Mouse (Mus musculus) heart, embryonic 14.5 days (tissue): ENCODE measurements at regions not wholly inside any gene's neighbourhood (a gene's known extent, or its start where the extent isn't known, plus 50 kb on each side); places are given as distances from the start of the nearest gene placed in this dataset.

ENCODE experiments used
- ATAC-seq: fragments of 200-750 bp; cut with Nextera tagmentation; 2 replicates; pipeline ENCODE4 v1.8.0; 2017; ENCODE audit warnings: low read depth, moderate TSS enrichment; ENCODE audit not compliant: insufficient number of reproducible peaks, insufficient read depth, low FRiP score
- H3K27ac ChIP-seq, 2 experiments: fragments of 200-500 bp in 1 of 2; fragments of 300-500 bp in 1 of 2; sonication (generic) in 1 of 2; replicated peaks in 1 of 2; 2 replicates each; pipeline ENCODE4 v1.5.1; 2012 to 2014; ENCODE audit warnings: low read depth in 2 of 2, low read length in 2 of 2, control low read depth in 1 of 2, mild to moderate bottlenecking in 1 of 2, mixed read lengths in 1 of 2; ENCODE audit not compliant: control insufficient read depth in 1 of 2, insufficient read depth in 1 of 2
- H3K27me3 ChIP-seq: fragments of 300-500 bp; sonication (generic); 2 replicates; pipeline ENCODE4 v1.6.1; 2014; ENCODE audit warnings: mild to moderate bottlenecking, low read length, control low read depth; ENCODE audit not compliant: control insufficient read depth, insufficient read depth
- H3K36me3 ChIP-seq: fragments of 300-500 bp; sonication (generic); 2 replicates; pipeline ENCODE4 v1.6.1; 2014; ENCODE audit warnings: mild to moderate bottlenecking, control low read depth, low read length, mixed read lengths; ENCODE audit not compliant: control insufficient read depth, insufficient read depth
- H3K4me1 ChIP-seq, 2 experiments: fragments of 200-500 bp in 1 of 2; fragments of 300-500 bp in 1 of 2; sonication (generic) in 1 of 2; 2 replicates each; pipeline ENCODE4 v1.6.1; 2012 to 2014; ENCODE audit warnings: low read length in 2 of 2, control low read depth in 1 of 2, mixed read lengths in 1 of 2; ENCODE audit not compliant: control insufficient read depth in 2 of 2, insufficient read depth in 2 of 2
- H3K4me2 ChIP-seq: fragments of 300-500 bp; sonication (generic); 2 replicates; pipeline ENCODE4 v1.6.1; 2014; ENCODE audit warnings: mild to moderate bottlenecking, low read length
- H3K4me3 ChIP-seq, 2 experiments: fragments of 200-500 bp in 1 of 2; fragments of 300-500 bp in 1 of 2; sonication (generic) in 1 of 2; 2 replicates each; pipeline ENCODE4 v1.5.1; 2012 to 2014; ENCODE audit warnings: low read length in 2 of 2, mild to moderate bottlenecking in 2 of 2, control low read depth in 1 of 2, low read depth in 1 of 2, moderate library complexity in 1 of 2; ENCODE audit not compliant: control insufficient read depth in 1 of 2, insufficient read depth in 1 of 2
- H3K9ac ChIP-seq: fragments of 300-500 bp; sonication (generic); 2 replicates; pipeline ENCODE4 v1.6.1; 2014; ENCODE audit warnings: mild to moderate bottlenecking, low read length
- H3K9me3 ChIP-seq: fragments of 300-500 bp; sonication (generic); 2 replicates; pipeline ENCODE4 v1.6.1; 2016; ENCODE audit warnings: low read length, control low read depth; ENCODE audit not compliant: control insufficient read depth
- WGBS: fragments of 180-500 bp; shearing (Covaris S2); extraction: QIAGEN DNeasy Blood & Tissue Kit; methylation state at CpG from one replicate; pipeline ENCODE4 v1.1.7; 2014; 5-methylcytosine and 5-hydroxymethylcytosine counted together

GRCm38 (mm10) chr2:46394161-46394560 is 1277.0 kb upstream of the Zeb2 start:
- Histone ChIP-seq H3K9me3 (0 out of 2 replicates have a peak, but pooled peaks cover under 1% of the 10 kb centered on the region), H3K36me3 (no peaks in the 10 kb centered on the region), H3K27ac (no peak overlapping the region), H3K9ac (no peak overlapping the region), H3K4me1 (no peaks in the 10 kb centered on the region), H3K4me3 (no peak overlapping the region), H3K4me2 (no peak overlapping the region), H3K27me3 (no peaks in the 10 kb centered on the region)
- ATAC-seq = no peak
- WGBS = 68% methylated on average over 2 of the region's 2 CpGs

GRCm38 (mm10) chr2:46372847-46373461 is 1255.8 kb upstream of the Zeb2 start:
- 91% methylated on average over 3 of the region's 3 CpGs for WGBS
- Histone ChIP-seq H3K27me3 (no peaks in the 10 kb centered on the region), H3K9ac (no peak overlapping the region), H3K4me1 (no peaks in the 10 kb centered on the region), H3K4me3 (no peak overlapping the region), H3K27ac (no peak overlapping the region), H3K9me3 (0 out of 2 replicates have a peak, but pooled peaks cover 4% of the 10 kb centered on the region), H3K4me2 (no peak overlapping the region), H3K36me3 (no peaks in the 10 kb centered on the region)
- no peak for ATAC-seq

GRCm38 (mm10) chr2:46371755-46372154 is 1254.6 kb upstream of the Zeb2 start:
- no peaks in the 10 kb centered on the region for H3K36me3 ChIP-seq
- H3K27ac ChIP-seq = no peak overlapping the region
- H3K9me3 ChIP-seq = 0 out of 2 replicates have a peak, but pooled peaks cover 4% of the 10 kb centered on the region
- H3K9ac ChIP-seq = no peak overlapping the region
- no peaks in the 10 kb centered on the region for H3K27me3 ChIP-seq
- 61% methylated on average over 1 of the region's 1 CpGs for WGBS
- no peak overlapping the region for H3K4me2 ChIP-seq
- no peaks in the 10 kb centered on the region for H3K4me1 ChIP-seq
- no peak for ATAC-seq
- no peak overlapping the region for H3K4me3 ChIP-seq

- no peak for ATAC-seq
- H3K27ac ChIP-seq = no peak overlapping the region
- no peak overlapping the region for H3K4me3 ChIP-seq
- H3K27me3 ChIP-seq = no peaks in the 10 kb centered on the region
- H3K9ac ChIP-seq = no peak overlapping the region
- no peaks in the 10 kb centered on the region for H3K36me3 ChIP-seq
- 51% methylated on average over 5 of the region's 5 CpGs for WGBS
- H3K9me3 ChIP-seq = 0 out of 2 replicates have a peak, but pooled peaks cover 4% of the 10 kb centered on the region
- no peak overlapping the region for H3K4me2 ChIP-seq
- no peaks in the 10 kb centered on the region for H3K4me1 ChIP-seq
Observed at GRCm38 (mm10) chr2:46370949-46371348, 1253.8 kb upstream of the Zeb2 start.

GRCm38 (mm10) chr2:46368882-46369281 is 1251.7 kb upstream of the Zeb2 start:
- no peak for ATAC-seq
- Histone ChIP-seq H3K4me3 (no peak overlapping the region), H3K27me3 (no peaks in the 10 kb centered on the region), H3K36me3 (no peaks in the 10 kb centered on the region), H3K4me2 (no peak overlapping the region), H3K27ac (no peak overlapping the region), H3K4me1 (no peaks in the 10 kb centered on the region), H3K9ac (no peak overlapping the region), H3K9me3 (no peaks in the 10 kb centered on the region)
- WGBS = 89% methylated on average over 4 of the region's 4 CpGs

- Histone ChIP-seq H3K4me1 (no peaks in the 10 kb centered on the region), H3K27me3 (no peaks in the 10 kb centered on the region), H3K9me3 (no peaks in the 10 kb centered on the region), H3K9ac (no peak overlapping the region), H3K4me2 (no peak overlapping the region), H3K4me3 (no peak overlapping the region), H3K27ac (no peak overlapping the region), H3K36me3 (no peaks in the 10 kb centered on the region)
- WGBS = 84% methylated on average over 3 of the region's 3 CpGs
- ATAC-seq = no peak
Observed at GRCm38 (mm10) chr2:46366135-46366485, 1248.9 kb upstream of the Zeb2 start.

- ATAC-seq = no peak
- Histone ChIP-seq H3K4me1 (no peaks in the 10 kb centered on the region), H3K27ac (no peak overlapping the region), H3K4me2 (no peak overlapping the region), H3K36me3 (no peaks in the 10 kb centered on the region), H3K27me3 (no peaks in the 10 kb centered on the region), H3K9me3 (no peaks in the 10 kb centered on the region), H3K4me3 (no peak overlapping the region), H3K9ac (no peak overlapping the region)
- WGBS = 77% methylated on average over 4 of the region's 4 CpGs
Observed at GRCm38 (mm10) chr2:46365428-46366134, 1248.4 kb upstream of the Zeb2 start.
